Mouse (Mus musculus) ES-Bruce4 (cell line): ENCODE results near the gene Gsto2.

Experiments
- CTCF ChIP-seq: IDR thresholded peaks from one replicate; pipeline ENCODE4 v1.8.1; 2011; ENCODE audit warnings: low read depth, low read length
- POLR2A ChIP-seq: IDR thresholded peaks from one replicate; pipeline ENCODE4 v1.8.1; 2011; ENCODE audit warnings: low read length; ENCODE audit not compliant: insufficient read depth

- TF ChIP-seq CTCF: no peak
- TF ChIP-seq POLR2A: no peak
These were observed 10.9 kb downstream of the Gsto2 start for GRCm38 (mm10) chr19:47876252-47876651.
